In genomic region chrX:151047431-151048058, GRCm38 (mm10) we compare ENCODE assay signal across 8 mouse cellular contexts. TPM values are rescaled to one million over a fixed set of nuclear protein-coding genes. Genes with fewer than 3 reads are reported as not detected.
DNase-seq lines count a peak whose midpoint lies in the region; ATAC-seq and TF ChIP-seq lines count a peak whose summit lies in the region.

No protein-coding gene starts in this region.

- H3K4me3 ChIP-seq in E14TG2a.4 (replicated peaks; ENCODE audit: low read length), result peak overlapping the region; percentile 86
- peak overlapping the region; percentile 61 for H3K4me3 ChIP-seq in intestine, embryonic 15.5 days (replicated peaks)
- peak overlapping the region; percentile 51 to 52 for H3K4me3 ChIP-seq in liver, embryonic 14.5 days (ENCODE audit: insufficient read depth in 1 of 2, low read depth in 2 of 2, low read length in 2 of 2)

- peak; percentile 40 to 74 for DNase-seq in adrenal gland, adult (ENCODE audit: inconsistent age in 2 of 2, low spot score in 1 of 2)
- DNase-seq in adrenal gland, postnatal 4 days (ENCODE audit: low spot score in 2 of 2), result no peak
- DNase-seq in cerebellum, postnatal 25 days, result peak; percentile 56 to 61
- peak; percentile 18 to 23 for DNase-seq in gastrocnemius, postnatal 36 days
- DNase-seq in liver, embryonic 14.5 days (ENCODE audit: low read depth in 3 of 3, low spot score in 3 of 3), result no peak
- DNase-seq in ovary, postnatal 14 days (ENCODE audit: low spot score), result peak; percentile 18

- 18% methylated on average over 56 of the region's 56 CpGs for WGBS in intestine, embryonic 15.5 days
- WGBS in liver, embryonic 14.5 days (ENCODE audit: insufficient replicate concordance), result 16% methylated on average over 55 of the region's 56 CpGs

- peaks cover 46% of the 10 kb centered on the region for H3K4me1 ChIP-seq in E14TG2a.4 (replicated peaks; ENCODE audit: low read depth, low read length)
- H3K4me1 ChIP-seq in intestine, embryonic 15.5 days (replicated peaks), result 0 out of 2 replicates have a peak, but pooled peaks cover 2% of the 10 kb centered on the region
- no peaks in the 10 kb centered on the region for H3K4me1 ChIP-seq in liver, embryonic 14.5 days (replicated peaks; ENCODE audit: control insufficient read depth in 2 of 2, insufficient read depth in 2 of 2, low read length in 1 of 2)

- intact Hi-C loops in gastrocnemius, postnatal 36 days (cut with DNase I), result no loop called here

- no peak for TF ChIP-seq CTCF in E14TG2a.4 (conservative IDR thresholded peaks at IDR 0.05; ENCODE audit: low read length)
- no peak for TF ChIP-seq CTCF in liver, embryonic 14.5 days (IDR thresholded peaks at IDR 0.05; ENCODE audit: low read depth)

- no peak for TF ChIP-seq EP300 in liver, embryonic 14.5 days (IDR thresholded peaks at IDR 0.05; ENCODE audit: low read depth)

- ATAC-seq in intestine, embryonic 15.5 days, result peak; percentile 70
- ATAC-seq in liver, embryonic 14.5 days (ENCODE audit: insufficient read depth), result 0 out of 2 replicates have a peak, but pooled peaks have one; percentile 16

- no peaks in the 10 kb centered on the region for H3K9me3 ChIP-seq in E14TG2a.4 (ENCODE audit: low read length)
- no peaks in the 10 kb centered on the region for H3K9me3 ChIP-seq in intestine, embryonic 15.5 days
- no peaks in the 10 kb centered on the region for H3K9me3 ChIP-seq in liver, embryonic 14.5 days (ENCODE audit: control insufficient read depth, low read length)

- H3K27ac ChIP-seq in intestine, embryonic 15.5 days, result peak overlapping the region; percentile 87
- no peak overlapping the region for H3K27ac ChIP-seq in liver, embryonic 14.5 days

- H3K4me2 ChIP-seq in intestine, embryonic 15.5 days (replicated peaks), result peak overlapping the region; percentile 63
- peak overlapping the region; percentile 50 for H3K4me2 ChIP-seq in liver, embryonic 14.5 days (ENCODE audit: low read depth)

- H3K27me3 ChIP-seq in E14TG2a.4 (ENCODE audit: insufficient read depth, low read length), result no peaks in the 10 kb centered on the region
- no peaks in the 10 kb centered on the region for H3K27me3 ChIP-seq in intestine, embryonic 15.5 days (replicated peaks)
- H3K27me3 ChIP-seq in liver, embryonic 14.5 days (ENCODE audit: control insufficient read depth, insufficient read depth, low read length), result peaks cover 22% of the 10 kb centered on the region

- H3K36me3 ChIP-seq in E14TG2a.4 (ENCODE audit: insufficient read depth, low read length), result peaks cover 22% of the 10 kb centered on the region
- no peaks in the 10 kb centered on the region for H3K36me3 ChIP-seq in intestine, embryonic 15.5 days
- H3K36me3 ChIP-seq in liver, embryonic 14.5 days (replicated peaks; ENCODE audit: control insufficient read depth, insufficient read depth, low read depth), result no peaks in the 10 kb centered on the region

- peak overlapping the region; percentile 66 for H3K9ac ChIP-seq in intestine, embryonic 15.5 days
- H3K9ac ChIP-seq in liver, embryonic 14.5 days (replicated peaks), result peak overlapping the region; percentile 18; the same call in 1 of the 2 replicates

RNA-seq across cellular contexts. Expression of gene Fgd1, which starts 1.6 kb away (rescaled TPM):
- 10 to 100 TPM; 30.9 to 32.7 TPM for total RNA-seq in adrenal gland, postnatal 4 days (2021)
- total RNA-seq in gastrocnemius, postnatal 36 days (2021), result 1 to 10 TPM; 2.0 to 2.1 TPM
- polyA plus RNA-seq in intestine, embryonic 15.5 days (2015; fragmentation: Nextera tagmentation; extraction: Ambion mirVana), result 6.8 and 7.1 TPM in 2 replicates
- polyA plus RNA-seq in liver, embryonic 14.5 days (2012; rRNA removed), result 3.1 and 3.5 TPM in 2 replicates
- polyA plus RNA-seq in liver, embryonic 14.5 days (2014; fragmentation: Nextera tagmentation; extraction: Ambion mirVana), result 1.5 and 1.6 TPM in 2 replicates

RNA-seq across cellular contexts. Expression of gene Gnl3l, which starts 30.4 kb away (rescaled TPM):
- total RNA-seq in adrenal gland, postnatal 4 days (2021), result 10 to 100 TPM; 62.4 to 75.3 TPM
- 10 to 100 TPM; 28.0 to 36.6 TPM for total RNA-seq in gastrocnemius, postnatal 36 days (2021)
- polyA plus RNA-seq in intestine, embryonic 15.5 days (2015; fragmentation: Nextera tagmentation; extraction: Ambion mirVana), result 26.2 and 28.0 TPM in 2 replicates
- 4.2 and 5.4 TPM in 2 replicates for polyA plus RNA-seq in liver, embryonic 14.5 days (2012; rRNA removed)
- polyA plus RNA-seq in liver, embryonic 14.5 days (2014; fragmentation: Nextera tagmentation; extraction: Ambion mirVana), result 10.3 and 11.6 TPM in 2 replicates

RNA-seq across cellular contexts. Expression of gene Tsr2, which starts 48.8 kb away (rescaled TPM):
- total RNA-seq in adrenal gland, postnatal 4 days (2021), result 10 to 100 TPM; 34.6 to 37.8 TPM
- 1 to 10 TPM; 5.6 to 6.4 TPM for total RNA-seq in gastrocnemius, postnatal 36 days (2021)
- polyA plus RNA-seq in intestine, embryonic 15.5 days (2015; fragmentation: Nextera tagmentation; extraction: Ambion mirVana), result 29.9 and 32.7 TPM in 2 replicates
- polyA plus RNA-seq in liver, embryonic 14.5 days (2012; rRNA removed), result 5.3 and 8.1 TPM in 2 replicates
- polyA plus RNA-seq in liver, embryonic 14.5 days (2014; fragmentation: Nextera tagmentation; extraction: Ambion mirVana), result 10.3 and 11.4 TPM in 2 replicates

Comparison
In these comparisons a context has a peak if more than half of its experiments do, and no peak if none do; other contexts are left out.
1. DNase-seq: peak in adrenal gland, adult (2 of 2), cerebellum, postnatal 25 days (2 of 2), gastrocnemius, postnatal 36 days (2 of 2) and ovary, postnatal 14 days (single experiment); none in adrenal gland, postnatal 4 days (0 of 2) and liver, embryonic 14.5 days (0 of 3).
2. RNA of gene Fgd1, which starts 1.6 kb away (total RNA-seq): 30.9 to 32.7 TPM in adrenal gland, postnatal 4 days; 2.0 to 2.1 TPM in gastrocnemius, postnatal 36 days; every median in the first group is over 10 times any median in the second.
3. RNA of gene Tsr2, which starts 48.8 kb away (total RNA-seq): 34.6 to 37.8 TPM in adrenal gland, postnatal 4 days; 5.6 to 6.4 TPM in gastrocnemius, postnatal 36 days; every median in the first group is over 4 times any median in the second.
4. Peak in every context shown above with its lines, with median percentiles within 50 percentile points of each other: H3K4me3 ChIP-seq.